Mouse (Mus musculus) T-helper 17 cell (primary cell): Measurements from ENCODE around the gene Syt1.

Experiments used
- in situ Hi-C, 2 experiments: fragments of 300-600 bp; cut with MboI, MseI; formaldehyde crosslinking; loops; 1 replicate in 1 of 2; 2 replicates in 1 of 2; pipeline ENCODE4 v1.15.1; 2025; ENCODE audit warnings: high pct_unique_total_duplicates in 2 of 2

Syt1 gene

DNA sequence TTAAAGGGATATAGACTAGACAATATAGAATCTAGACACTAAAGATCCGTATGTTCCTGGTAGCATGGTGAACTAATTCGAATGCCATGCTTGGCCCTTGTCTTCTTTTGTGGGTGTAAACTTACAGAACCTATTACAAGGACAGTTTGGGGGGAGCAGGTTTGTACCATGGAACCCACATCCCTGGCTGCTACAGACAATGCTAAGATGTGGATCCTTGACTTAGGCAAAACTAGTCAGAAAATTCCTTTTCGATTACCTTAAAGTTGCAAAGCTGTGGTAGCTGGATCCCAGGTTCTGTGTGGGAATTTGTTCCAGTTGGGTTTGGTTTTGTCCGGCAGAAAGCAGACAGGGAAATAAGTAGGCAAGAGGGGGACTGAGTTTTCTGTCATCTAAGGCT, 560.4 kb downstream of the Syt1 start:
- in situ Hi-C loops, result no loop called here

DNA sequence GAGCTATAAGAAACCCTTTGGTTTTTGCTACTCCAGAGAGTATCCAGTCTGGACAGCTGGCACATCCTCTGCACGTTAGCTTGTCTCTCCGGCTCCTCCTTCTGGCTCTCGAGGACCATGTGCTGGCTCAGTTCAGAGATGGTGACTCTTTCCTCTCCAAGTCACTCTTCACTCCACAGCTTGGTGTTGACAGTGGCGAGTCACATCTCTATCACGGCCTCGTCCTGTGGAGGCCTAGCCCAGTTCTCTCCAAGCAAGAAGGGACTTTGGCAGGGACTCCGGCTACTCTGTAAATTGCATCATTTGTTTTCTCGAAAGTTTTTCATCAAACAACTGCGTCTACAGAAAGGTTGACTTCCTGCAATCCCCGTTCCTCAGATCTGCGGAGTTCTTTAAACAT, 562.4 kb downstream of the Syt1 start:
- in situ Hi-C loops, result loop anchor here (5.0 to 10.0 kb wide), 2 partner anchors 151 to 644 kb away; no protein-coding TSS in a partner anchor
